Mouse (Mus musculus) limb, embryonic 14.5 days (tissue): ENCODE measurements around the gene Atp8b4. TPM values are rescaled to one million over a fixed set of nuclear protein-coding genes. Genes with fewer than 3 reads are reported as not detected.
A peak's percentile ranks its signal among the peaks of the same experiment; 100 is the strongest.

Experiments
- ATAC-seq: fragments of 200-750 bp; cut with Nextera tagmentation; 2 replicates; pipeline ENCODE4 v1.8.0; 2017; ENCODE audit warnings: low read depth, moderate number of reproducible peaks, moderate TSS enrichment; ENCODE audit not compliant: low FRiP score
- DNase-seq: peaks from one replicate; pipeline ENCODE4 v3.0.0-alpha.2; 2015; ENCODE audit warnings: low spot score
- H3K27ac ChIP-seq: fragments of 300-500 bp; sonication (generic); replicated peaks from 2 replicates; pipeline ENCODE4 v1.5.1; 2014; ENCODE audit warnings: low read depth, mild to moderate bottlenecking, low read length, moderate library complexity, mixed read lengths
- H3K27me3 ChIP-seq: fragments of 300-500 bp; sonication (generic); 2 replicates; pipeline ENCODE4 v1.6.1; 2014; ENCODE audit warnings: low read length, mixed read lengths; ENCODE audit not compliant: control insufficient read depth, insufficient read depth
- H3K36me3 ChIP-seq: fragments of 300-500 bp; sonication (generic); 2 replicates; pipeline ENCODE4 v1.6.1; 2014; ENCODE audit warnings: mild to moderate bottlenecking, low read length, moderate library complexity, mixed read lengths; ENCODE audit not compliant: control insufficient read depth, insufficient read depth
- H3K4me1 ChIP-seq: fragments of 300-500 bp; sonication (generic); 2 replicates; pipeline ENCODE4 v1.6.1; 2014; ENCODE audit warnings: antibody characterized with exemption, low read length, mixed read lengths; ENCODE audit not compliant: control insufficient read depth, insufficient read depth
- H3K4me2 ChIP-seq: fragments of 300-500 bp; sonication (generic); replicated peaks from 2 replicates; pipeline ENCODE4 v1.6.1; 2014; ENCODE audit warnings: low read depth, mild to moderate bottlenecking, low read length, moderate library complexity; ENCODE audit not compliant: severe bottlenecking
- H3K4me3 ChIP-seq: fragments of 300-500 bp; sonication (generic); replicated peaks from 2 replicates; pipeline ENCODE4 v1.5.1; 2014; ENCODE audit warnings: low read length
- H3K9ac ChIP-seq: fragments of 300-500 bp; sonication (generic); 2 replicates; pipeline ENCODE4 v1.6.1; 2014; ENCODE audit warnings: mild to moderate bottlenecking, low read depth, low read length, moderate library complexity; ENCODE audit not compliant: severe bottlenecking
- H3K9me3 ChIP-seq: fragments of 300-500 bp; sonication (generic); 2 replicates; pipeline ENCODE4 v1.6.1; 2016; ENCODE audit warnings: low read length; ENCODE audit not compliant: control insufficient read depth
- POLR2A ChIP-seq: fragments of 200-500 bp; IDR thresholded peaks from 2 replicates; pipeline ENCODE4 v1.8.0; 2012; ENCODE audit warnings: inconsistent platforms, mild to moderate bottlenecking, moderate library complexity, borderline replicate concordance; ENCODE audit not compliant: insufficient read depth, insufficient read length; ENCODE audit errors: extremely low read depth
- WGBS: fragments of 180-500 bp; shearing (Covaris S2); extraction: QIAGEN DNeasy Blood & Tissue Kit; methylation state at CpG from one replicate; pipeline ENCODE4 v1.1.7; 2014; 5-methylcytosine and 5-hydroxymethylcytosine counted together
- polyA plus RNA-seq, 2 experiments: library from polyadenylated mRNA; depleted of rRNA in 1 of 2; stranded (reverse) in 1 of 2; unstranded in 1 of 2; fragments of >200 nt; fragmentation: Nextera tagmentation in 1 of 2; extraction: Ambion mirVana in 1 of 2; gene quantifications; 2 replicates each; pipeline versions ENCODE4 v1.2.1 to v1.2.3; 2012 to 2014

Gene Atp8b4
- polyA plus RNA-seq, 2 experiments: 0.36 to 0.40 TPM

DNA sequence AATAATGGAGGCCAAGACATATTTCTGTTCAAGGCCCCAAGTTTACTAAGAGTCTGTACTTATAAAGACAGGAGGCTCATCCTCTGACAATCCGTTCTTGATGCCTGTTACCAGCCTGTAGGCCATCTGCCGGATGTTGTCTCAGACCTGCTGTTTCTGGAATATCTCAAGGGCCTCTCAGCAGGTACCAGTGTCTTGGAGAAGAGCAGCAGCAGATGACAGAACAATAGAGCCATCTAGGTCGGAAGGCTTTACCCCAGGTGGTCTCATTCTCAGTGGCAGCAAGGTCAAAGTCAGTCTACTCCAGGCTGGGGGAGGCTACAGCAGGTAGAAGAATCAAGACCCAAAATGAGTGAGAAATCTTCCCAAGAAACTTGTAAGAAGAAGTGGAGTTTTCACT, 198.1 kb downstream of the Atp8b4 start:
- H3K4me2 ChIP-seq: no peak overlapping the region
- no peak for TF ChIP-seq POLR2A
- no peak for ATAC-seq

DNA sequence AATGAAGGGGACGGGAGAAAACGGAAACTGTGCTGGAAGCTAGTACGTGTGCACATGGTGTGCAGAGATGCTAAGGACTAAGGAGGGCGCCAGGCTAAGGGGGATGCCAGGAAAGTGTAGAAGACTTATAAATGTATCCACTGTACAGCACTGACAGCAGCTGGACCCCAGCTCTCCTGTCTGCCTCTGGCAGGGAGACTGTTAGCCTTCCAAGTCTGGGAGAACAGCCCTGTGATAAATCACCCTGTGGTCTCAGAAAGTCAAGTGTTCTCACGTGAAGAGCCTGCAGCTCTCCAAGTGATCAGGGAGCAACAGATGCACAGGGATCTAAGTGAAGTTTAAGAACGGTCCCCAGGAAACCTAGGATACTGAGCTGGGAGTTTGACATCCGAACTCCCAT, 209.8 kb downstream of the Atp8b4 start:
- Histone ChIP-seq H3K9me3 (no peaks in the 10 kb centered on the region), H3K4me3 (no peak overlapping the region), H3K27ac (no peak overlapping the region), H3K4me2 (no peak overlapping the region), H3K4me1 (no peaks in the 10 kb centered on the region), H3K27me3 (no peaks in the 10 kb centered on the region), H3K9ac (no peak overlapping the region), H3K36me3 (no peaks in the 10 kb centered on the region)
- ATAC-seq: no peak
- WGBS: 61% methylated on average over 7 of the region's 7 CpGs
- DNase-seq: peak; percentile 20
- TF ChIP-seq POLR2A: no peak

More for the DNA sequence above, 198.1 kb downstream of the Atp8b4 start:
- Histone ChIP-seq H3K4me3 (no peak overlapping the region), H3K4me1 (no peaks in the 10 kb centered on the region), H3K9me3 (no peaks in the 10 kb centered on the region), H3K9ac (no peak overlapping the region), H3K27me3 (no peaks in the 10 kb centered on the region), H3K27ac (no peak overlapping the region), H3K36me3 (no peaks in the 10 kb centered on the region)
- 84% methylated on average over 3 of the region's 3 CpGs for WGBS
- DNase-seq: no peak

DNA sequence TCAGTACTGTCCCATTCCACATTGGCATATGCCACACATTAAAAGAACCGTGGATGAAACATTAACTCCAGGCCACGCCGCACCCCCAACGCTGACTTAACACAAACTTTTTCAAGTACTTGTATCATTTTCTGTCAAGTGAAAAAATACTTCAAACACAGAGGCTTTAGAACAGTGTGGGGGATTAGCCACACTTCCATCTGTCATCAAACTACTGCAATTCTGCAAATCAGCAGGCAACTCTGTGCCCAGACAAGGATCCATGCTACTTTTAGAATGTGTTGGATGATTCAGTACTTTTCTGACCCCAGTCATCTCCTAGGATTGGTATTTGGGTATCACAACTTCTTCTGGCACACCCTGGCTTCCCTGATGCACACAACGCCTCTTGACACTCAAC, 212.5 kb downstream of the Atp8b4 start:
- H3K4me3 ChIP-seq: no peak overlapping the region
- H3K4me1 ChIP-seq: no peaks in the 10 kb centered on the region
- H3K36me3 ChIP-seq: no peaks in the 10 kb centered on the region
- no peaks in the 10 kb centered on the region for H3K27me3 ChIP-seq
- no peak for TF ChIP-seq POLR2A
- DNase-seq (no peak), ATAC-seq (no peak)
- H3K27ac ChIP-seq: no peak overlapping the region
- WGBS: 90% methylated on average over 5 of the region's 5 CpGs
- H3K9ac ChIP-seq: no peak overlapping the region
- H3K4me2 ChIP-seq: no peak overlapping the region
- no peaks in the 10 kb centered on the region for H3K9me3 ChIP-seq

DNA sequence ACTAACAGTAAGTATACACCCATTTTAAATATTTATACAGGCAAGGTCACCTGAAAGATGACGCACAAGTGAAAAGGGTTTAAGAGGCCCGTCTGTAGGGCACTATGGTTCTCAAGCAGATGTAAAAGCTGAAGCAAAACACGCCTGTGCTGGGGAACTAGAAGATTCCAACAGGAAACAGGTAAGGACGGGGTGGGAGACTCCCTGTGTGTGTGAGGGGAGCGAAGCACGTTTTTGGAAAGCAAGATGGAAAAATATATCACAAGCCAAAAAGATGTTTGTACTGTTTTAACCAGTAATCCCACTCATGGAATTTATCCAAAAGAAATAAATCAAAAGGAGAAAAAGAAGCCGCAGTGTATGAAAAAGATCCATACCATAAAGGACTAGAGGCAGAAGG, 214.1 kb downstream of the Atp8b4 start:
- no peak for ATAC-seq
- no peaks in the 10 kb centered on the region for H3K9me3 ChIP-seq
- no peaks in the 10 kb centered on the region for H3K27me3 ChIP-seq
- H3K9ac ChIP-seq: no peak overlapping the region
- H3K4me1 ChIP-seq: no peaks in the 10 kb centered on the region
- no peak for TF ChIP-seq POLR2A
- H3K27ac ChIP-seq: no peak overlapping the region
- DNase-seq: peak; percentile 71
- no peaks in the 10 kb centered on the region for H3K36me3 ChIP-seq
- 63% methylated on average over 7 of the region's 7 CpGs for WGBS
- H3K4me2 ChIP-seq: no peak overlapping the region
- H3K4me3 ChIP-seq: no peak overlapping the region

DNA sequence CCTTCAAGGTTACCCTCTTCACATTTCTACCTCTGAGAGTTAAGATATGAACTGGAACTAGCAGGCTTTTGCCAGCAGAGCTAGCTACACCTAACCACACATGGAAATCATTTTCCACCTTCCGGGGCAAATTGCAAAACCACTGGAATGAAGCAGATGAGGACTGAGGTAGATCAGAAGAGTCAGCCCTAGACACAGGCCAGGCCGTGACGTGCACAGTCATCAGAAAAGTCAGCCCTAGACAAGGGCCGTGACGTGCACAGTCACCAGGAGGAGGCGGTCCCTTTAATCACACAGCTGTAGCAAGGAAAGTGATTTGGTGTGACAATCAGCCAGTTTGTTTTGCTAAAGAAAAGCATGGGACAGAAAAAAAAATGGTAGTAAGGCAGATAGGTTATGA, 216.4 kb downstream of the Atp8b4 start:
- no peak for TF ChIP-seq POLR2A
- WGBS: 38% methylated on average over 6 of the region's 6 CpGs
- Histone ChIP-seq H3K9ac (no peak overlapping the region), H3K27me3 (no peaks in the 10 kb centered on the region), H3K4me1 (no peaks in the 10 kb centered on the region), H3K36me3 (no peaks in the 10 kb centered on the region), H3K9me3 (no peaks in the 10 kb centered on the region), H3K4me2 (no peak overlapping the region), H3K4me3 (no peak overlapping the region), H3K27ac (no peak overlapping the region)
- no peak for ATAC-seq
- DNase-seq: peak; percentile 18

DNA sequence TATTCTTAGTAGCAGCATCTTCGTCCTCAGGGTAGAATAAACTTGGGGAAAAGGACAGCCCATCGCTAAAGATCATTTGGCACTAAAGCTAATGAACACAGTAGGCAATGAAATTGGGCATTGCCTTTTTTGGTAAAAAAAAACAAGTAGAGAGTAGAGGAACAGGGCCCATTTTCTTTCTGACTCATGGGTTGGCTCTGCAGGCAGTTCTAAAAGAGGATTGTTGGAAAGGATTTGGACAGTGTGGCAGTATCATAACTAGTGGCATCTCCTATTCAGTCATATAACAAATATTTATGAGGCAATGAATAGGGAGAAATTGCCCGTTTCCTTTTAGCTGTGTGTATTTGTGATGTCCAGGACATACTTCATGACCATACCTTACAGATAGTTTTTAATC, 217.4 kb downstream of the Atp8b4 start:
- no peaks in the 10 kb centered on the region for H3K27me3 ChIP-seq
- no peak for TF ChIP-seq POLR2A
- no peak overlapping the region for H3K4me3 ChIP-seq
- H3K9ac ChIP-seq: no peak overlapping the region
- no peaks in the 10 kb centered on the region for H3K36me3 ChIP-seq
- no peak overlapping the region for H3K4me2 ChIP-seq
- ATAC-seq: no peak
- no peaks in the 10 kb centered on the region for H3K9me3 ChIP-seq
- no peak for DNase-seq
- 59% methylated on average over 3 of the region's 3 CpGs for WGBS
- no peak overlapping the region for H3K27ac ChIP-seq
- no peaks in the 10 kb centered on the region for H3K4me1 ChIP-seq
